Mouse (Mus musculus) lung, adult 2 months (tissue): ENCODE measurements around the gene Glrx5.

ENCODE experiments used
- CTCF ChIP-seq: fragments of 200-500 bp; IDR thresholded peaks from 2 replicates; pipeline ENCODE4 v1.5.1; 2011; ENCODE audit warnings: mild to moderate bottlenecking, low read length, control low read depth; ENCODE audit not compliant: insufficient read depth
- POLR2A ChIP-seq: fragments of 200-500 bp; IDR thresholded peaks from 2 replicates; pipeline ENCODE4 v1.6.1; 2011; ENCODE audit warnings: low read depth, mild to moderate bottlenecking, control low read depth, low read length, borderline replicate concordance; ENCODE audit errors: extremely low read depth

DNA sequence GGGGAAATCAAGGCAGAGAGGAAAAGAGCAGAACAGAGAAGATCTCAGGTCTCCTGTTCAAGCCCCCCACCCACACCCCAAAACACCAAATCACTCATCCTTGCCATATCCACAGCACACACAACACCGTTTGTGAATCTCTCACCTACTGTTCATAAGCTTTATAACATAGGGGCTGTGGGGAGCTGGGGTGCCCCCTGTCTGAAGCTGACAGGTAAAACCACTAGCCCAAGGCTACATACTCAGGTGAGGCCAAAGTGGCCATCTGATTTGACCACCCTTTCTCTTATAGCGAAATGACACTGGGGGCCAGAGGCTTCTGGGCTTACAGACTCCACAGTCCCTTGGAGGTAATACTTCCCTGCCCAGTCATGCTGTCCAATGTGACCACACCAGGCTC lies 24.3 kb upstream of the Glrx5 start:
- TF ChIP-seq CTCF (no peak), POLR2A (no peak)
